Mouse (Mus musculus) urinary bladder, postnatal 4 days (tissue): ENCODE results near the gene Fzr1.

Experiments
- DNase-seq, 2 experiments: peaks; one replicate each; pipeline ENCODE4 v3.0.0; 2021 to 2022; ENCODE audit warnings: low spot score in 2 of 2

The Fzr1 gene

DNA sequence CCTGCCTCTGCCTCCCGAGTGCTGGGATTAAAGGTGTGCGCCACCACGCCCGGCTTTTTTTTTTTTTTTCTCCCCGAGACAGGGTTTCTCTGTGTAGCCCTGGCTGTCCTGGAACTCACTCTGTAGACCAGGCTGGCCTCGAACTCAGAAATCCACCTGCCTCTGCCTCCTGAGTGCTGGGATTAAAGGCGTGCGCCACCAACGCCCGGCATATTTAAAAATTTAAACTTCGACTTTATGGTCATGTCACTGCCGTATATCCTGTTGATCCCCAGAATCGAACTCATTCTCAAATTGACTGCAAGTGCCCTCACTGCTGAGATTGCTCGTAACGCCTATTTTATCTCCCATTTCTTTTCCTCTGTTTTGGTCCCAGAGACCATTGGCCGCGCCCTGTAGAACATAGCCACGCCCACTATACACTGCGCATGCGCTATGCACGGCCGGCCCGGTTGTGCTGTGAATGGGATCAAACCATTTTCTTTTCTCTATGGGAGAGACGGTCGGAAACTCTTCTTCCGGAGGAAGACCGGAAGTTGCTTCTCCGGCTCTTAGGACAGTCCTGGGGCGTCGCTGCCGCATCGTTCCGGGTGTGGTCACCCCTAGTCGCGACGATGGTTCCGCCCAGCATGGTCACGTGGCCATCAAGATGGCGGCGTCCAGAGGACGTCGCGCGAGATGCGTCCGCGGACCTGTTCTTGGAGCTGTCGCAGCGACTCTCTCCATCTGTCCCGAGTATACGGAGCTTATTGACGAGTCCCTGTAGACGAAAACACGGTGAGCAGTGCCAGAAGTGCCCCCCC is 5.7 kb upstream of the Fzr1 start, which contains the start of the genes Dohh and Gm48551:
Gene Dohh, plus strand, starts transcription at position 627 of the 803 bp plus-strand sequence.
Gene Gm48551, plus strand, starts transcription at position 665 of the 803 bp plus-strand sequence.
- peak; percentile 97 to 100 for DNase-seq

DNA sequence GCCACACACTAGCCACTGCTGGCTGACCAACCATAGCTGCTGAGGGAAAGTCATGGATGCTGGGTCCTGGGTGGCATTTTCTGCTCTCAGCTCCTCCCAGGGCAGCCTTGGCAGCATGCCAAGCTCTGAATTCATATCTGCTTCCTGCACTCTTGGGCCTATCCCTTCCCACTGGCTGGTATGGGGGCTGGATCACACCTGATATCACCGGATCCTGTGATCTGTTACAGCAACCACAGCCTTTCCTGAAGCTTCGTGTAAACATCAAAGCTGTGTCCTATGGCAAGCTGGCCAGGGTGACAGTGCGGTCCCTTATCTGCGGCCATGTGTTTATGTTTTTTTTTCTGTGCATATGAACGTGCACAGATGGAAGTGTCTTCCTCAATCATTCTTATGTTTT is 3.7 kb upstream of the Fzr1 start:
- DNase-seq: no peak

GRCm38 (mm10) chr10:81379809-81380378 is 1.6 kb upstream of the Fzr1 start:
- DNase-seq: no peak

DNA sequence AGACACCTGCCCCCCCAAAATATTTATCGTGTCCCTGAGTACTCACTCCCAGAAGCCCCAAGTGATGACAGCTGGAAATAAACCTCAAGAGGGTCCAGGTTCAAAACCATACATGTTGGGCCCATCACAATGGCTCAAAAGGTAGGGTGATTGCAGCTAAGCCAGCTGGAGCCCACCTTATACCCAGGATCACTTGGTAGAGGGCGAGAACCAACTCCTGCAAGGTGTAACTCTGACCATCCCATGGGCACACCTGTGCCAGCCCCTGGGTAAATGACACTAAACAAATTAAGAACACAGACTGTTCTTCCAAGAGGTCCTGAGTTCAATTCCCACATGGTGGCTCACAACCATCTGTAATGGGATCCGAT is 852 bp upstream of the Fzr1 start:
- no peak for DNase-seq

GRCm38 (mm10) chr10:81378553-81379182 is 352 bp upstream of the Fzr1 start:
- DNase-seq: peak; percentile 100

DNA sequence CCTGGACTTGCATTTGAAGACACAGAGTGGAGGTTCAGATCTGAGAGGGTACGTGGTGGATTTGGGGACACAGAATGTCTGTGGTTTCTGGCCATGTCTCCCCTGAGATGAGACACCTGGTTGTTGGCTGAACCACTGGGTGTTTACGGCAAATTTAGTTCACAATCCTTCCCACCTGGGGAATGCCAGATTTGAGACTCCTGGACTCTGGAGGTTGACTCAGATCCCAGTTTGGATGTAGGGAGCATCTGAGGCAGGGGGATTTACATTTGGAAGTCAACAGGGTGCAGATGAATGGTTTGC is 1.0 kb downstream of the Fzr1 start:
- no peak for DNase-seq

GRCm38 (mm10) chr10:81376561-81377361 is 1.6 kb downstream of the Fzr1 start:
- no peak for DNase-seq

DNA sequence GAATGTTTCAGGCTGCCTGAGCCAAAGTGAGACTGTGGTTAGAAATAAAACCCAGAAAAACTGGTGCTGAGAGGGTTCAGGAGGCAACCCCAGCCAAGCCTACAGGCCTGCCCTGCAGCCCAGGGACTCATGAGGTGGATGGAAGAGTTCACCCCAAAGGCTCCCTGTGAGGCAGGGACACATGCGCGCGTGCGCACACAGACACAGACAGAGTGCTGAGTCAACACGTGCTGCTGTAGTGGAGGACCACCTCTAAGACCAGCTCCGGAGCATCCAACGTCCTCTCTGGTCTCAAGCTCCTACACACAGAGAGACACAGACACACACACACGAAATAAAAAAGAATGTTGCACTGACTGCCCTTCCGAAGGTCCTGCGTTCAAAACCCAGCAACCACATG is 3.0 kb downstream of the Fzr1 start:
- DNase-seq: no peak

DNA sequence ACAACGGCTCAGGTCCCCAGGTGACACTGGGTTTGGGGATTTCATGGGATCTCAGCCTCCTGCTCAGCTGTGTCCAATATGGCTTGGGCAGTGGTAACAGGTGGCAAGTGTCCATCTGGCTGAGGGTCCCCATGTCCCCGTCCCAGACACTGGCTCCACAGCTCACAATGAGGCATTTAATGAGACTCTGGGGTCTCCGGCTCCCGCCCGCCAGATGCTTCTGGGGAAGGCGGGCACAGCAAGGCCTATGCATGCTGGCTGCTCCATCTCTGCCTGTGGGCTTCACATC is 11.2 kb downstream of the Fzr1 start:
- DNase-seq: no peak

GRCm38 (mm10) chr10:81366477-81367206 is 11.7 kb downstream of the Fzr1 start:
- no peak for DNase-seq

GRCm38 (mm10) chr10:81365672-81366476 is 12.4 kb downstream of the Fzr1 start, which contains the start of gene 4930404N11Rik:
Gene 4930404N11Rik, minus strand, starts transcription at chr10:81365816.
- DNase-seq: no peak

DNA sequence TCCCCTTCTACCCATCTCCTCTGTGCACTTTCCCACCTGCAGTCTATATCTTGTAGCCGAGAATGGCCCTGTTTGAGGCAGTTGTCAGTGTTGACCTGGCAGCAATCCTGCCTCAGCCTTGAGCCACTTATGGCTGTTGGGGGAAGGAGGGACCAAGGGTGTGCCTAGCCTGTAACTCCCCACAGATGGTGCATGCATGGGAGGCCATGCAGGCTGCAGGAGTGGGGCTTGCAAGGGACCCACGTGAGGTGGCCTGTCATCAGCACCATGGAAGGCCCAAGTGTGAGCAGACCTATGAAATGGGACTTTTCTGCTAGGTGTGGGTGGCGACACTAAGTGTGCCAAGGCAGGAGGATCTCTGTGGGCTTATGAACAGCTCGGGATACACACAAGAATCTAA is 13.2 kb downstream of the Fzr1 start:
- DNase-seq: no peak

- DNase-seq: no peak
These were observed 13.7 kb downstream of the Fzr1 start for GRCm38 (mm10) chr10:81364666-81365065.

DNA sequence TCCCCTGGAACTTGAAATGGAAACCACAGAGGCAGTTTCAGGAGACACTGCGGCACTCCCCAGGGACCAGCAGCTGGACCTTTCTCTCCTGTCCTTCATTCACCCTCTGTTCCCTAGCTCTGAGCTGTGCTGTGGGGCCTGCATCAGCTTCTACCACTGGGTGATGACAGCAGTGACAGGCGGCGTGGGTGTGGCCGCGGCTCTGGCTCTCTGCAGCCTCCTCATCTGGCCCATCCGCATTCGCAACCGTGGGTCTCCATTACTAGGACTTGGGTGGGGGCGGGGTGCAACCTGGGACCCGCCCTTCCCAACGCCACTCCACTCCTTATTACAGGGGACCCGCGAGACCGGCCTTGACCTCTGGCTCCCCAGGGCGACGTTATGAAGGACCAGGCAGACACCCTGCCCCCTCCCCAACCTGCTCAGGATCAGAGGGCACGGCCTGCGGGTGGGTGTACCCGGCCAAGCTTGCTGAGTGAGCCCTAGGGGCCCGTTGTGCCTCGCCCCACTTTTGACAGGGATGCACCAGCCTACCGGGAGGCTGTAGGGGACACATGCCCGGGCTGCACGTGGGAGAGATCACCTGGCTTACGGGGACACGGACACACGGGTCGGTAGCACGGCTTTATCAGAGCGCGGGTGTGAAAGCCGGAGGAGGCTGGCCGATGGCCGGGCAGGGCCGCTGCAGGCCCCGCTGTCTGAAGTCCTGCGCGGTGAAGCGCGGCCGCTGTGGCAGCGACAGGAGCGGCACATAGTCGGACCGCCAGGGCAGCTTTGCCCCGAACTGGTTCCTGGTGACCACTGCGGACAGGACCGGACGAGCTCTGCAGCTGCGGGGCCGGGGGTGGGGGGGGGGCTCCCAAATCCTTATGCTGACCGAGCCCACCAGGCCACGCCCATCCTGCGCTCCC is 14.6 kb downstream of the Fzr1 start:
- no peak for DNase-seq

DNA sequence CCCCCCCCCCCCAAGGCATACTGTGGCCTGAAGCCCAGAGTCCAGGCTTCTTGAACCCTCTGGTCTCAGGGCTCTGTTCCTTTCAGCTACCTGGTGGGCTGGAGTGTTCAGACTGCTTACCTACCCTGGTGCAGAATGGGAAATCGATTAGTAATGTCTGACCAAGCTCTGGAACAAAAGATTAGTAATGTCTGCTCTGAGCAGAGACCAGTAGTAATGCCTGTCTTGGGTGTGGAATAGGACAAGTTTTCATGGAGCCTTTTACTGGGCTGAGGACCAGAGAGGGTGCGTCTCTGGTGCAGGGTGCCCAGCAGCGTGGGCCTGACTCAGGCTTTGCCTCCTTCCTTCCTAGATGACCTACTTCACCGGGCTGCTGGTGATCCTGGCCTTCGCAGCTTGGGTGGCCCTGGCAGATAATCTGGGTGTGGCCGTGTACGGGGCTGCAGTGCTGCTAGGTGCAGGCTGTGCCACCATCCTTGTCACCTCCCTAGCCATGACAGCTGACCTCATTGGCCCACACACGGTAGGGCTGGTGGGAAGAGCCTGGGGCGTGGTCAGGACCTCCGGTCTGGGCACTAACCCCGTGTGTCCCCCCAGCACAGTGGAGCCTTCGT is 15.9 kb downstream of the Fzr1 start:
- DNase-seq: no peak

- no peak for DNase-seq
These were observed 17.6 kb downstream of the Fzr1 start for GRCm38 (mm10) chr10:81360721-81361120.

DNA sequence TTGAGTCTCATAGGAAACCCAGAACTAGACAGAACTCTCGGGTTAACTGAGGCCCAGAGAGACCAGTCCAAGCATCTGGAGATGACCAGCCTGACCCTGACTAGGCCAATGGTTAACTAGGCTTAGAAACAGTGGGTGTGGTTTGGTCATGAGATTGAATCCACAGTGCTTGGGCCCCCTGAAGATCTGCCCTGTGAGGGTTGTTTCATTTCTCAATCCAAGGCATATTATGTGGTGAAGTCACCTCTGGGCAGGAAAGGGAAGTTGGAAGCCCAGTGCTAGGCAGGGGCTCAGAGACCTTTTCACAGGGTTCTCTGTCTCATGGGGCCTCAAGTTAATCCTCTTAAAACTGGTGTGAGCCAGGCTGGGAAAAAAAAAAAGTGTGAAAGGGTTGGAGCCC is 19.5 kb downstream of the Fzr1 start:
- no peak for DNase-seq

DNA sequence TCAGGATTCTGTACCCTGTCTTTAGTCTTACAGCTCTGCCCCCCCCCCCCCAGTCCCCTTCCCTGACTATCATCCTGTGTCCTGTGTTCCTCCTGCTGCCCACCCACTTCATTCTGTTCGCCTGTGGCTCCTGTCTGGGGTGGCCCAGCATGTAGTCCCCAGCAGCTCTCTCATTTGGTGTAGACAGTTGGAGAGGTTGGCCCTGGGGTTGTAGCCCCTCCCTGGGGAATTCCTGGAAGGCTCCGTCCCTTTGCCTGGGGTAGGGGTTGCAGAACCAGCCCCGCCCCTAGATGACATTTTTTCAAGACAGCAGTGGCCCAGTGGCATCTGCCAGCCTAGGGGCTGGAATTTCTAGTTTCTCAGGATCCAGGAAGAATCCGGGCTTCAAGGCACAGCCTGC is 20.1 kb downstream of the Fzr1 start:
- no peak for DNase-seq
